Mouse (Mus musculus) intestine, postnatal 0 days (tissue): Measurements from ENCODE around the gene Gm20696. TPM values are rescaled to one million over a fixed set of nuclear protein-coding genes. Genes with fewer than 3 reads are reported as not detected.

ENCODE experiments used
- ATAC-seq: fragments of 200-750 bp; cut with Nextera tagmentation; 2 replicates; pipeline ENCODE4 v1.8.0; 2017; ENCODE audit warnings: mild to moderate bottlenecking, moderate TSS enrichment, moderate library complexity
- H3K27ac ChIP-seq: fragments of 300-500 bp; sonication (generic); 2 replicates; pipeline ENCODE4 v1.5.1; 2014; ENCODE audit warnings: mild to moderate bottlenecking, low read depth, low read length, moderate library complexity
- H3K27me3 ChIP-seq: fragments of 300-500 bp; sonication (generic); replicated peaks from 2 replicates; pipeline ENCODE4 v1.6.1; 2014; ENCODE audit warnings: low read length, mixed read lengths; ENCODE audit not compliant: control insufficient read depth, insufficient read depth
- H3K36me3 ChIP-seq: fragments of 300-500 bp; sonication (generic); 2 replicates; pipeline ENCODE4 v1.6.1; 2014; ENCODE audit warnings: mild to moderate bottlenecking, moderate library complexity; ENCODE audit not compliant: control insufficient read depth, insufficient read depth
- H3K4me1 ChIP-seq: fragments of 300-500 bp; sonication (generic); replicated peaks from 2 replicates; pipeline ENCODE4 v1.6.1; 2014; ENCODE audit warnings: antibody characterized with exemption, low read length, mixed read lengths; ENCODE audit not compliant: control insufficient read depth, insufficient read depth
- H3K4me2 ChIP-seq: fragments of 300-500 bp; sonication (generic); replicated peaks from 2 replicates; pipeline ENCODE4 v1.6.1; 2014; ENCODE audit warnings: low read depth, mild to moderate bottlenecking, moderate library complexity
- H3K4me3 ChIP-seq: fragments of 300-500 bp; sonication (generic); 2 replicates; pipeline ENCODE4 v1.5.1; 2014; ENCODE audit warnings: low read depth, low read length
- H3K9ac ChIP-seq: fragments of 300-500 bp; sonication (generic); 2 replicates; pipeline ENCODE4 v1.6.1; 2014; ENCODE audit warnings: mild to moderate bottlenecking, low read depth, low read length
- H3K9me3 ChIP-seq: fragments of 300-500 bp; sonication (generic); 2 replicates; pipeline ENCODE4 v1.6.1; 2016; ENCODE audit warnings: mixed run types; ENCODE audit not compliant: control insufficient read depth
- CTCF ChIP-seq: sonication (generic); IDR thresholded peaks from 2 replicates; pipeline ENCODE4 v1.5.1; 2016; ENCODE audit warnings: low read depth, mild to moderate bottlenecking, control low read depth, antibody characterized with exemption, moderate library complexity
- WGBS: fragments of 180-500 bp; shearing (Covaris S2); extraction: QIAGEN DNeasy Blood & Tissue Kit; methylation state at CpG from one replicate; pipeline ENCODE4 v1.1.7; 2014; 5-methylcytosine and 5-hydroxymethylcytosine counted together
- polyA plus RNA-seq: library from polyadenylated mRNA; unstranded; fragments of >200 nt; fragmentation: Nextera tagmentation; extraction: Ambion mirVana; gene quantifications from 2 replicates; pipeline ENCODE4 v1.2.1, GENCODE M21; 2015

Gm20696 gene
- polyA plus RNA-seq, 1 experiment from 2014 or later = 1.4 TPM

DNA sequence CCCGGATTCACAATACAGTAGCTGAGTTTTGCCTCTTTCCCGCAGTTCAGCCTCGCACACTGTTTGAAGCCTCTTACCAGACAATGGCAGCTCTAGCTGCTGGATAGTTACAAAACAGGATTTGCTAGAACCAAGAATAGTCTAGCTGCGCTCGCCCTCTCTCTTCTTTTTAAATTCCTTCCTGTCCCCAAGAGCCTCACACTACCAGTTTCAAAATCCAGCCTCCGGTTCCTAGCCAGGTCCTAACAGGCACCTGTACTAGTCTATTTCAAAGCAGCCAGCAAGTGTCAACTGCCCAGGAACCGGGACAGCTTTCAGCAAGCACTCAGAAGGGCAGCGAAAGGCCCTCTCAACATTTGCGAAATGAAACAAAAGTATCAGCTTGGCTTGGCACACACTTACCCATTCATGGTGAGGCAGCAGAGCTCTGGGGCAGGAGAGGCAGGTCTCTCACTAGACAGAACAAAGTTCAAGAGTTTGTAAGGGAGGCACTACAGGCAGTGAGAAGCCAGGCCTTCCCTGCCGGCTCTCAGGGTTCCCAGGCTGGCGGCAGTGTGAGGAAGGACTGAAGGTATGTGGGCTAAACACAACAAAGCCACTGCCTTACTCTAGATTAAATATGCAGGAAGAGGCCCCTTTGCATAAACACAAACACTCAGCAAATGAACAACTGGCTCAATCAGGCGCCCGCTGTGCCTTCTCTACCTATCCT, 400.5 kb downstream of the Gm20696 start:
- peak; percentile 72 for ATAC-seq
- H3K36me3 ChIP-seq = no peaks in the 10 kb centered on the region
- H3K9ac ChIP-seq = peak overlapping the region; percentile 55
- TF ChIP-seq CTCF = 0 out of 2 replicates have a peak, but pooled peaks have one; percentile 6
- no peaks in the 10 kb centered on the region for H3K27me3 ChIP-seq
- peak overlapping the region; percentile 63 for H3K4me2 ChIP-seq
- H3K4me1 ChIP-seq = peaks cover 13% of the 10 kb centered on the region
- H3K27ac ChIP-seq = peak overlapping the region; percentile 85
- H3K9me3 ChIP-seq = no peaks in the 10 kb centered on the region
- peak overlapping the region; percentile 32 for H3K4me3 ChIP-seq
- 16% methylated on average over 13 of the region's 13 CpGs for WGBS

DNA sequence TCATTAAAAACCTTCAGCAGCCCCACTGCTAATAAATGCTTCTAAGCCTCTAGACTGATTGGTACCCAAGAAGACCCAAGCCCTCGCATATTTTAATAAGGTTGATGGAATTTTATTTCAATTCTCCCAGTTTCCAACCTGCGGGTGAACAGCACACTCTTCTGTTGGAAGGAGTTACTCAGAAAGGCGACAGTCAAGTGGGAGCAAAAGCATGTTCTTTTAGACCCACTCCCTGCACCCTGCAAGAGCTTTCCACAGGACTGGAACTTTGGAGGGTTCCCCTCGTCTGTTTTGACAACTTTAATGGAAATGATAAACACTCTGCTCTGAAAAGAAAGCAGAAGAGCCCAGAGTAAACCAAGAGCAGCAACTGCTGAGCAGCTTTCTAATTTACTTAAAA, 401.4 kb downstream of the Gm20696 start:
- no peaks in the 10 kb centered on the region for H3K27me3 ChIP-seq
- no peaks in the 10 kb centered on the region for H3K9me3 ChIP-seq
- H3K4me2 ChIP-seq = peak overlapping the region; percentile 63
- ATAC-seq = no peak
- peaks cover 10% of the 10 kb centered on the region for H3K4me1 ChIP-seq
- H3K9ac ChIP-seq = no peak overlapping the region; the same call in 1 of the 2 replicates
- peak overlapping the region; percentile 32; the same call in 1 of the 2 replicates for H3K4me3 ChIP-seq
- no peaks in the 10 kb centered on the region for H3K36me3 ChIP-seq
- TF ChIP-seq CTCF = peak; percentile 63
- H3K27ac ChIP-seq = no peak overlapping the region
- 28% methylated on average over 4 of the region's 4 CpGs for WGBS

DNA sequence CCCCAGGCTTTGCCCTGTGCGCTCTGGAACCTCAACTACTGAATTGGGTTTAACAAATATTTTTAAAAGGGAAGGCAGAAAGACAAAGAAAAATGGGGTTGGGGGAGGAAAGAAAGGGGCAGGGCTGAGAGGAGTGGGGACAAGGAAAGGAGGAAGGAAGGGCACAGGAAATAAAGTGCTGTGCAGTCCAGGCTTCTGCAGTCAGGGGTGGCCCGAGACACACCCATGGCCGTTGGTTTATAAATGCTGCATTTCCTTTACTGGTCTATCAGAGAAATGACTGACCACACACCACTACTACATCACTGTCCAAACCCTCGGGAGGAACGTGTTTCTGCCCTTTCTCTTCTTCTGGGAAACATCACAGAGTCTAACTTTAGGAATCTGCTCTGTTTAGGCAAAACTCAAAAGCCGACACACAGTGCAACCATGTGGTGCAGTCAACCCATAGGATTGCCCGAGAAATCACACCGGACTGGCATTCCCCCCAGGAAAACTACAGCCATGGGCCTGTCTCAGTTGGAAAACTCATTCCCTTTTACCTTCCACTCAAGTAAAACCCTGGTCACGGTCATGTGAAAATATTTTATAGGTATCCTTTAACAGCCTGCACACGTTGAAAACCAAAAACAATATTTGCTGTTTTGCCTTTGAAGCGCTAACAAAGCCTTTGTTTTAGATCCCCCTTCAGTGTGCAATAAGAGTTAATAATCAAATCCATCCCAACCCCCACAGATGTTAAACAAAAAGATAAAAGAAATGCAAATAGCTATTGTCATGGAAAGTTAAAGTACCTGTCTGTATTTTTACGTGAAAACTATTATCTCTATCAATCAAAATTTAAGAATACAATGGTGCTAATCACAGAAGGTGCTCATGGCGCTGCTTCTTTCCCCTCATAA, 402.2 kb downstream of the Gm20696 start:
- no peak for TF ChIP-seq CTCF
- peaks cover 10% of the 10 kb centered on the region for H3K4me1 ChIP-seq
- H3K9me3 ChIP-seq = no peaks in the 10 kb centered on the region
- H3K9ac ChIP-seq = 0 out of 2 replicates have a peak overlapping the region, but pooled peaks have one; percentile 8
- no peak for ATAC-seq
- H3K36me3 ChIP-seq = no peaks in the 10 kb centered on the region
- H3K27ac ChIP-seq = peak overlapping the region; percentile 63
- peak overlapping the region; percentile 63 for H3K4me2 ChIP-seq
- peak overlapping the region; percentile 20; the same call in 1 of the 2 replicates for H3K4me3 ChIP-seq
- H3K27me3 ChIP-seq = no peaks in the 10 kb centered on the region
- WGBS = 26% methylated on average over 13 of the region's 13 CpGs

DNA sequence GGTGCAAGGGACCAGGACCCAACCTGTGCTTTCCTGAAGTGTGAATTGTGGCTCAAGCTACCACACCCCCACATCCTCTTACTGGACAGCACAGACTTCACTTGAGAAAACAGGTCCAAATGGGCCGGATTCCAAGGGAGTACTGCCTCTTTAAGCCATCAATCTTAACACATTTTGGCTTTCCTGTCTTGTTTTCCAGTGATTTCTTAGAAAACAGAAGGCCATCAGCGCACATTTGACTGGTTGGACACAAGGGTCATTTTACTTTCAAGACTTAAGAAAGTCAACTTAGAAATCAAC, 402.8 kb downstream of the Gm20696 start:
- H3K27me3 ChIP-seq = no peaks in the 10 kb centered on the region
- WGBS = 44% methylated on average over 2 of the region's 2 CpGs
- no peaks in the 10 kb centered on the region for H3K9me3 ChIP-seq
- no peak overlapping the region for H3K4me3 ChIP-seq
- 0 out of 2 replicates have a peak overlapping the region, but pooled peaks have one; percentile 8 for H3K9ac ChIP-seq
- H3K27ac ChIP-seq = peak overlapping the region; percentile 63
- ATAC-seq = no peak
- no peaks in the 10 kb centered on the region; the same call in none of the 2 replicates for H3K36me3 ChIP-seq
- peaks cover 10% of the 10 kb centered on the region for H3K4me1 ChIP-seq
- no peak for TF ChIP-seq CTCF
- H3K4me2 ChIP-seq = peak overlapping the region; percentile 63

DNA sequence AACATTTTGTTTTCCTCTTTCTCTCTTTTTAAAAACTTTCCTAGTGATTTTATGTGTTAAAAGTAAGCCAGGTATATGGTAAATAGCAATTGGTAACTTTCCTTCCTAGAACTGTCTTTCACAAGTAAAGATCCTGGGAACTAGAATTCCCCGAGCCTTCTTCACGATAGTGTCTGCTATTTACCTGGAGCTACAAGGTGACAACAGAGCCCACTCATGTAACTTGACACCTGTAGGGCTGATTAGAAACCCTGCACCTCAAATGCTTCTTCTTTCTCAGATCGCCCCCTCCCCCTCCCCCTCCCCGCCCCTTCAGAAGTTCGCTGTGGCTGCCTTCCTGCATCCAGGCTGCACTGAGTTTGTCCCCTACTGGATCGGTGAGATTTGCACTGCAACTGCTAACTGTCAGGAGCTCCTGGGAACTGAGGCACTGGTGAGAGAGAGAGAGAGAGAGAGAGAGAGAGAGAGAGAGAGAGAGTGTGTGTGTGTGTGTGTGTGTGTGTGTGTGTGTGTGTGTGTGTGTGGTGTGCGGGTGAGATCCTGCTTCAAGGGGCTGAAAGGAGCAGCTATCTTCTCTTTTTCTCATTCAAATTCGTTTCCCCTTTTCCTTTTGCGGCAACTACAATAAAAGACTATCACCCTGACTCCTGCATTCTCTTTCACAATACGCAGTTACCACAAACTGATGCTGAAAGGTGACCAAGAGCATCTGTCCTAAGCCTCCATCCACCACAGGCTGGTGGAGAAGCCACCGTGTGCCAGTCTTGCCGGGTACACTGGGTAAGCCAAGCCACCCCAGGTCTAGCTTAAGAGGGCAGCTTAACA, 403.3 kb downstream of the Gm20696 start:
- H3K36me3 ChIP-seq = no peaks in the 10 kb centered on the region; the same call in none of the 2 replicates
- peaks cover 10% of the 10 kb centered on the region for H3K4me1 ChIP-seq
- H3K4me2 ChIP-seq = peak overlapping the region; percentile 63
- H3K27ac ChIP-seq = peak overlapping the region; percentile 24; the same call in 1 of the 2 replicates
- H3K9ac ChIP-seq = no peak overlapping the region
- no peaks in the 10 kb centered on the region for H3K27me3 ChIP-seq
- 24% methylated on average over 12 of the region's 12 CpGs for WGBS
- no peak for ATAC-seq
- TF ChIP-seq CTCF = no peak
- H3K9me3 ChIP-seq = no peaks in the 10 kb centered on the region
- H3K4me3 ChIP-seq = no peak overlapping the region
